Mouse (Mus musculus) regulatory T cell (primary cell): ENCODE results near the gene Alb.

Source experiments
- in situ Hi-C: fragments of 300-600 bp; cut with MboI, MseI; formaldehyde crosslinking; loops from one replicate; pipeline ENCODE4 v1.15.1; 2025; ENCODE audit warnings: high pct_unique_total_duplicates

Alb gene

GRCm38 (mm10) chr5:90460619-90461018 lies at the start of gene Alb:
TSS of gene Alb (plus strand) at chr5:90460897.
- in situ Hi-C loops, result no loop called here

GRCm38 (mm10) chr5:90414142-90414924 lies 46.4 kb upstream of the Alb start:
- in situ Hi-C loops, result no loop called here

GRCm38 (mm10) chr5:90414925-90415295 lies 45.8 kb upstream of the Alb start:
- in situ Hi-C loops, result no loop called here

- in situ Hi-C loops, result no loop called here
Observed at GRCm38 (mm10) chr5:90424625-90425024, 36.1 kb upstream of the Alb start.

- in situ Hi-C loops, result no loop called here
Observed at GRCm38 (mm10) chr5:90425191-90425590, 35.5 kb upstream of the Alb start.

GRCm38 (mm10) chr5:90431053-90431452 lies 29.6 kb upstream of the Alb start:
- in situ Hi-C loops, result no loop called here

- in situ Hi-C loops, result no loop called here
Observed at GRCm38 (mm10) chr5:90439157-90439556, 21.5 kb upstream of the Alb start.

- in situ Hi-C loops, result no loop called here
Observed at GRCm38 (mm10) chr5:90447577-90447976, 13.1 kb upstream of the Alb start.

GRCm38 (mm10) chr5:90449961-90450360 lies 10.7 kb upstream of the Alb start:
- in situ Hi-C loops, result no loop called here

GRCm38 (mm10) chr5:90452711-90453110 lies 8.0 kb upstream of the Alb start:
- in situ Hi-C loops, result no loop called here

GRCm38 (mm10) chr5:90457241-90457640 lies 3.5 kb upstream of the Alb start:
- in situ Hi-C loops, result no loop called here

- in situ Hi-C loops, result no loop called here
Observed at GRCm38 (mm10) chr5:90458727-90459126, 2.0 kb upstream of the Alb start.

GRCm38 (mm10) chr5:90466806-90467205 lies 6.1 kb downstream of the Alb start:
- in situ Hi-C loops, result no loop called here

GRCm38 (mm10) chr5:90467245-90467644 lies 6.5 kb downstream of the Alb start:
- in situ Hi-C loops, result no loop called here

- in situ Hi-C loops, result no loop called here
Observed at GRCm38 (mm10) chr5:90470836-90471235, 10.1 kb downstream of the Alb start.

GRCm38 (mm10) chr5:90473902-90474301 lies 13.2 kb downstream of the Alb start:
- in situ Hi-C loops, result no loop called here

- in situ Hi-C loops, result no loop called here
Observed at GRCm38 (mm10) chr5:90474369-90474768, 13.7 kb downstream of the Alb start.

GRCm38 (mm10) chr5:90476741-90477140 lies 16.0 kb downstream of the Alb start:
- in situ Hi-C loops, result no loop called here

GRCm38 (mm10) chr5:90477308-90478140 lies 16.8 kb downstream of the Alb start:
- in situ Hi-C loops, result no loop called here

- in situ Hi-C loops, result no loop called here
Observed at GRCm38 (mm10) chr5:90478886-90479285, 18.2 kb downstream of the Alb start.

- in situ Hi-C loops, result no loop called here
Observed at GRCm38 (mm10) chr5:90485597-90485996, 24.9 kb downstream of the Alb start.

- in situ Hi-C loops, result no loop called here
Observed at GRCm38 (mm10) chr5:90488323-90488722, 27.6 kb downstream of the Alb start.

- in situ Hi-C loops, result no loop called here
Observed at GRCm38 (mm10) chr5:90490518-90490917, 29.8 kb downstream of the Alb start, which contains the start of gene Afp. TSS of gene Afp (plus strand) at chr5:90490737.
